Mouse (Mus musculus): Measurements from ENCODE around the gene Sec14l3.
A peak's percentile ranks its signal among the peaks of the same experiment; 100 is the strongest.

The Sec14l3 gene

GRCm38 (mm10) chr11:4060866-4061575 is 3.6 kb upstream of the Sec14l3 start:
- no peak for DNase-seq (ENCODE audit: low spot score in 2 of 2)

GRCm38 (mm10) chr11:4062523-4062922 is 2.1 kb upstream of the Sec14l3 start:
- DNase-seq (ENCODE audit: low spot score in 2 of 2): no peak

- no peak for DNase-seq (ENCODE audit: low spot score in 2 of 2)
Observed at GRCm38 (mm10) chr11:4062981-4063380, 1.7 kb upstream of the Sec14l3 start.

- DNase-seq (ENCODE audit: low spot score in 2 of 2): no peak
Observed at GRCm38 (mm10) chr11:4069664-4070063, 5.0 kb downstream of the Sec14l3 start.

- DNase-seq (ENCODE audit: low spot score in 2 of 2): no peak
Observed at GRCm38 (mm10) chr11:4076633-4077032, 12.0 kb downstream of the Sec14l3 start.

DNA sequence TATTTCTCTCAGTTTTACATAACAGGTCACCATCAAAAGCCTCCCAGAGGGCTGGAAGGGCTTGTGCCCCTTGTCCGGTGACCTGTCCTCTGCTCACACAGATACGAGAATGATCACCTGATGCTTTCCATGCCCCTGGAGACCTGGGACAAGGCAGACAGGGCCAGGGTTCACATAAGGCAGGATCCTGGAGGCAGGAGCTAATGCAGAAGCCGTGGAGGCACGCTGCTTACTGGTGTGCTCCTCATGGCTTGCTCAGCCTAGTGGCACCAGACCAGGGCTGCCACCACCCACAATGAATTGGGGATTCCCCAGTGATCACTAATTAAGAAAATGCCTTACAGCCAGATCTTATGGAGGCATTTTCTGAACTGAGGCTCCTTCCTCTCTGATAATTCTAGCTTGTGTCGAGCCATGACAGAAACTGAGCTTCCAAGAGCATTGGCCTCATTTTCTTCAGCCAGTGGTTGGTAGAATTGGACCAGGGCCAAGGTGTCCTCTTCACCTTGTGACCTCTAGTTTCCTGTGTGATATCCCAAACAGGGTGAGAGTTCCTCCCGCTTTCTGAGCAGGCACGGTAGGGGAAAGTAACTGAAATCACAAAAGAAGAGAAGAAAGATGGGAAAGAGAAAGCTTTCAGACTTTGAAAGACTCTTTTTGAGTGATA is 13.8 kb downstream of the Sec14l3 start:
- DNase-seq (ENCODE audit: low spot score in 2 of 2): no peak

GRCm38 (mm10) chr11:4080219-4080618 is 15.6 kb downstream of the Sec14l3 start:
- DNase-seq (ENCODE audit: low spot score in 2 of 2): no peak

- DNase-seq (ENCODE audit: low spot score in 2 of 2): peak; percentile 34 to 43
Observed at GRCm38 (mm10) chr11:4083316-4084078, 18.9 kb downstream of the Sec14l3 start.

DNA sequence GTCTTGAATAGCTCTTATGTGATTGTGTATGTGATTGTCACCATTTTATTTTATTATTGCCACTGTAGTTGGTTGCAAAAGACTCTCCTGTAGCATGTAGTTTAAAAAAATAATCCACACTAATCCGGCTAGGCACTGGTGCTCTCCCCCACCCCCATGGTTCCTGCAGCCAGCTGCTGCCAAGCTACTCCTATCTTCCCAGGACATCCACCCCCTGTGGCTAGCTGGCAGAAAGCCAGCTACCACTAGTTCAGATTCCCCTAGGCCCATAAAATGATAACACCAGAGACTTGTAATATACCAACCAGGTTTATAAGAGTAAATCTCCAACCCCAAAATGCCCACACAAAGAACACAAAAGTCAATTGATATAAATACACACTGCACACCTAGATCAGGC is 21.6 kb downstream of the Sec14l3 start:
- DNase-seq (ENCODE audit: low spot score in 2 of 2): no peak

- no peak for DNase-seq (ENCODE audit: low spot score in 2 of 2)
Observed at GRCm38 (mm10) chr11:4087267-4087666, 22.6 kb downstream of the Sec14l3 start.

- no peak for DNase-seq (ENCODE audit: low spot score in 2 of 2)
Observed at GRCm38 (mm10) chr11:4093459-4094377, 29.1 kb downstream of the Sec14l3 start.

- peak; percentile 41 to 65 for DNase-seq (ENCODE audit: low spot score in 2 of 2)
Observed at GRCm38 (mm10) chr11:4094378-4095170, 29.9 kb downstream of the Sec14l3 start.

- DNase-seq (ENCODE audit: low spot score in 2 of 2): peak; percentile 73 to 74
Observed at GRCm38 (mm10) chr11:4095171-4096053, 30.8 kb downstream of the Sec14l3 start, which contains the start of gene Mtfp1. Gene Mtfp1 (minus strand): TSS chr11:4095445.

DNA sequence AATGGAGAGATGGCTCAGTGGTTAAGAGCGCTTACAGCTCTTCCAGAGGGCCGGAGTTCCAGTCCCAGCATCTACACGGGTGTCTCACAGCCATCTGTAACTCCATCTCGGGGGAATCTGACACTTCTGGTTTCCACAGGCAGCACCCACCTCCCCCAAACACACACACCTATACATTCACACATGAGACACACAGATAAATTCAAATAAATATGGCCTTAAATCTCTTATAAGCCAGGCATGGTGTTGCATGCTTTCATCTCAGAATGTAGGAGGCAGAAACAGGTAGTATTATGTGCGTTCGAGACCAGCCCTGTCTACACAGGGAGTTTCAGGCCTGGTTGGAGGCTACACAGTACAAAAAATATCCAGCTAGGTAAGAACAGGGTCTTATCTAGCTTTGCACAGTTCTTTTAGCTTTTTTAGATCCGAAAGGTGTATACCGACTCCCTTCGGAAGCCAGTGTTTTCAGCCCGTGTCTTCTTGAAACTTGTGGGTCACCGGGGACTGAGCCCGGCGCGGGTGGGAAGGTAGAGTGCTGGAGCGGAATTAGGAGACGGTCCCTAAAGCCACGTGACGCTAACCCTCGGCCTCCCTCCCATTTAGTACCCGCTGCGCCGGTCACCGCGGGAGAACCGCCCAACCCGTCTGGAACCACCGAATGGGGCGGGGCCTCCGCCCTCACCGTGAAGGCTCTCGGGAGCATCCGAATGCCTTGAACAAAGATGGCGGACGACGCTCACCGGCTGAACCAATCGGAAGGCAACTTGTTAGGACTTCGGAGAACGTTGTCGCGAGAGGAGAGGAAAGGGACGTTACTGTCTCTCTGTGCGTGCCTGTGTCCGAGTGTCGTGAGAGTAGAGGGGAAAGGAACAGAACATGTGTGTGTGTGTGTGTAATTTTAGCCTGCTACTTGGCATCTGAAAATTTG is 31.7 kb downstream of the Sec14l3 start:
- DNase-seq (ENCODE audit: low spot score in 2 of 2): peak; percentile 98

- DNase-seq (ENCODE audit: low spot score in 2 of 2): no peak
Observed at GRCm38 (mm10) chr11:4097091-4097621, 32.5 kb downstream of the Sec14l3 start.

GRCm38 (mm10) chr11:4098120-4098519 is 33.5 kb downstream of the Sec14l3 start:
- no peak for DNase-seq (ENCODE audit: low spot score in 2 of 2)

GRCm38 (mm10) chr11:4098816-4099215 is 34.2 kb downstream of the Sec14l3 start:
- no peak for DNase-seq (ENCODE audit: low spot score in 2 of 2)

GRCm38 (mm10) chr11:4099447-4099846 is 34.8 kb downstream of the Sec14l3 start:
- no peak for DNase-seq (ENCODE audit: low spot score in 2 of 2)
